Mouse (Mus musculus) frontal cortex, adult 2 months (tissue): ENCODE measurements around the gene Pabpn1l. TPM values are rescaled to one million over a fixed set of nuclear protein-coding genes. Genes with fewer than 3 reads are reported as not detected.
"Not testable (repeated sequence)": the region's sequence is repeated elsewhere in the genome, so short reads cannot be mapped to it uniquely, and the experiment has no call there.

Source experiments
- DNase-seq, 2 experiments: peaks; one replicate each; pipeline ENCODE4 v3.0.0; 2022; ENCODE audit warnings: low spot score in 1 of 2; ENCODE audit errors: extremely low spot score in 1 of 2
- polyA plus RNA-seq: library from polyadenylated mRNA; depleted of rRNA; stranded (reverse); fragments of >200 nt; gene quantifications from 2 replicates; pipeline ENCODE4 v1.2.3, GENCODE M21; 2012

Gene Pabpn1l
- polyA plus RNA-seq, 1 experiment, result not detected

- DNase-seq, result no peak
These were observed 25.8 kb upstream of the Pabpn1l start for GRCm38 (mm10) chr8:122648192-122648970.

GRCm38 (mm10) chr8:122646337-122646736 is 23.8 kb upstream of the Pabpn1l start:
- no peak for DNase-seq

- DNase-seq, result no peak
These were observed 21.8 kb upstream of the Pabpn1l start for GRCm38 (mm10) chr8:122644175-122644954.

GRCm38 (mm10) chr8:122642071-122642470 is 19.5 kb upstream of the Pabpn1l start:
- DNase-seq, result peak in 1 of 2 experiments; percentile 82

DNA sequence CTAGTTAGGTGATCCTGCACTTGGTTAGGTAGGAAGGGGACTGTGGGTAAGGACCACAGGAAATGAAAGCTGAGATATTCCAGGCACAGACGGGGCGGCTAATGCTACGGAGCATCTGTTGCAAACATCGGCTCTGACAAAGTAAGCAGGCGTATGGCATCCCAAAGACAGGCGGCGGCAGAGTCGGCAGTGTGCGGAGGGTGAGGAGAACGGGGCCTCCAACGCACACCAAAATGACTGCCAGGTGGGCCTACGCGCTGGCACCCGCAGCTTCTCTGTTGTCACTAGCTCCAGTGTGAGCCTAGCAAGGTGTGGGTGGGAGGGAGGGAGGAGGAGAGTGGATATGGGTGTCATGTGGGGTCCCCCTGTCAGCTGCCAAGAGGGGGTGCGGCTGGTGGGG is 18.9 kb upstream of the Pabpn1l start:
- DNase-seq, result peak; percentile 52 to 86

- DNase-seq, result no peak
These were observed 18.3 kb upstream of the Pabpn1l start for GRCm38 (mm10) chr8:122640825-122641224.

GRCm38 (mm10) chr8:122639521-122640248 is 17.1 kb upstream of the Pabpn1l start:
- peak in 1 of 2 experiments; percentile 38 for DNase-seq

- no peak for DNase-seq
These were observed 16.1 kb upstream of the Pabpn1l start for GRCm38 (mm10) chr8:122638601-122639000.

DNA sequence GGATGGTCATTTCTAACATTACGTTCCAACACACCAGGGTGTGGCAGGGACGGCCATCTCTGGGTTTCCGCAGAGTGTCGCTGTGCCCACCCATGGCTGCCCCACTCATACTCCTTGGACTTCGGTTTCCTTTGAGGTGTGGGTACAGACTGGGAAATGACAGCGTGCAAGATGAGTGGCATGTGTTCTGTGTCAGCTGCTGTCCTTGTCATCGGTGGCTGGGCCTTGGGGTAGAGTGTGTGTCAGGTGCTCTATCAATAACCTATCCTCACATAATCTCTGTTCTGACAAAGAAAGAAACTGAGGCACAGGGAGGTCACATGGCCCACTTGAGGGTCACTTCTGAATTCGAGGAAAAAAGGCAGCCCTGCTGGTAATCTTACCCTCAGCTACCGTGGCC is 14.7 kb upstream of the Pabpn1l start:
- no peak for DNase-seq

DNA sequence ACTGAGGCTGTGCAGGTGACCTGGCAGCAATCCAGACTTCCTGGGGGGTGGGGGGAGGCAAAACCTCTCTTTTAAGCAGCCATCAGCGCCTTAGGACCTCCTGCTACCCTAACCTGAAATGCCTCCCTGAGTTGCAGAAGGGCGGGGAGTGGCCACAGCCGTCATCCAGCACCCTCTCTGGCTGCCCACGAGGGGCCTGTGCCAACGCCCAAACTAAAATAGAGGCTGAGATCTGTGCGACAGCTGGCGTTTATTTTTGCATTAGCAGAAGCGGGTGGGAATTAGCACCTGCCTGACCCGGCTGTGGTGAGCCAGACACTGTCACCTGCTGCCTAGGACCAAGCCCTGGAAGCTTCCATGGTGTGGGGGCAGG is 14.2 kb upstream of the Pabpn1l start:
- peak in 1 of 2 experiments; percentile 45 for DNase-seq

- DNase-seq, result no peak
These were observed 13.6 kb upstream of the Pabpn1l start for GRCm38 (mm10) chr8:122635878-122636802.

GRCm38 (mm10) chr8:122633205-122633604 is 10.7 kb upstream of the Pabpn1l start:
- DNase-seq, result no peak

GRCm38 (mm10) chr8:122632134-122632533 is 9.6 kb upstream of the Pabpn1l start:
- DNase-seq, result not testable (repeated sequence)

- DNase-seq, result no peak
These were observed 8.2 kb upstream of the Pabpn1l start for GRCm38 (mm10) chr8:122630696-122631095.

- DNase-seq, result no peak
These were observed 6.8 kb upstream of the Pabpn1l start for GRCm38 (mm10) chr8:122629388-122629787.

GRCm38 (mm10) chr8:122626896-122627295 is 4.4 kb upstream of the Pabpn1l start:
- no peak for DNase-seq

DNA sequence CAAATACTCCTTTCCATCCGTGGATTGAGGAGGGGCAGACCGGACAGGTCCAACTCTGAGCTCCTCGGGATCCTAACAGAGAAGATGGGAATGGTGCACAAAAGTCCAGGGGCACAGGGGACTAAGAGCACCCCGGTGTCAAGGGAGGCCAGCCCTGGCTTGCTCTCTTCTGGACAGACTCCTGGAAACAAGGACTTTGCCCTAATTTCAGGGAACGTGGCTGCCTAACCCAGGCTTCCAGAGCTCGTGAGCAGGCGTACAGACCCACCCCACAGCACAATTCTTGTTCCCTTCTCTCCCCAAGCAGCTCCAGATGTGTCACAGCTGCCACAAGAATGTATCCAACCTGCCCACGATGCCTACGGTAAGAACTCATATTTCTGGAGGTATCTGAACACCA is 3.3 kb upstream of the Pabpn1l start:
- peak in 1 of 2 experiments; percentile 25 for DNase-seq

DNA sequence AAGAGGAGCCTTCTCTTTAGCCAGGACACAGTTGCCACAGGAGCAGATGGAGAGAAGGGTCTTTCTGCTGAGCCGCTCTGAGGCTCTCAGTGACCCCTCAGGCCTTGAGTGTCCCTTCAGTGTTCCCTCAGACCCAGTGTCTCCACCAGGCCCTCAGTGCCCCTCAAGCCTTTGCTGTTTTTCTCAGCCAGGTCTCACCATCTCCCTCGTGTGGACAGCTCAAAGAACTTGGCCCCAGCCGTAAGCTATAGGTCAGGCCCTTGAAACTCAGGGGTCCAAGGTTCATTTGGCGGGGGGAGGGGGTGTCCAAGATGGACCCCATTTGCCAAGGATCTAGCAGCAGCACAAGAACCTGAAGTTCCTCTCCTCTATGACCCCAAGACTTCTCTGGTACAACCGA is 2.1 kb upstream of the Pabpn1l start:
- no peak for DNase-seq

GRCm38 (mm10) chr8:122623844-122624642 is 1.5 kb upstream of the Pabpn1l start:
- DNase-seq, result no peak
